Mouse (Mus musculus): ENCODE data around the gene Lmx1a. TPM values are rescaled to one million over a fixed set of nuclear protein-coding genes. Genes with fewer than 3 reads are reported as not detected.

Gene Lmx1a
- polyA plus RNA-seq, 1 experiment from 2014 or later = 0.05 TPM

DNA sequence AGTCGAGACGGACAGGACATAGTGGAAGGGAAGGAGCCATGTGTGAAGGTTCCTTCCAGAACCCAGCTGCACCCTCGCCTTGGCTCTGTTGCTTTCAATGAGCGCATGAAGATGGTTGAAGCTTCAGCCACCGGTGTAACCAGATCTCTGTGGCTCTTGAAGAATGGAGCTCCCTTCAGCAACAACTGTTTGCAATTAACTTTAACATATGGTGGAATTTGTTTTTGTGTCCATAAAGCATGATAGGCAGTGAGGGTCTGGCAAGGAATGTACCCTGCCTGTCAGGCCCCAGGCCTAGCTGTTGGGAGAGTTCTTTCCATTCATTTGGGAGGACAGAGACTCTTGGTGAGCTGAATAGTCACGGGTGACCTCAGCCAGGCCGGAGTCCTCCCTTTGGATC, 81.4 kb downstream of the Lmx1a start:
- Histone ChIP-seq H3K27ac (ENCODE audit: low read length) (no peak overlapping the region), H3K27me3 (ENCODE audit: insufficient read depth, low read length) (no peaks in the 10 kb centered on the region), H3K9me3 (ENCODE audit: low read length) (no peaks in the 10 kb centered on the region), H3K4me2 (replicated peaks; ENCODE audit: low read depth, low read length) (no peak overlapping the region), H3K4me1 (ENCODE audit: insufficient read depth, low read length) (no peaks in the 10 kb centered on the region), H3K4me3 (ENCODE audit: low read length) (no peak overlapping the region), H3K9ac (replicated peaks; ENCODE audit: low read length) (no peak overlapping the region), H3K36me3 (ENCODE audit: insufficient read depth, low read length) (no peaks in the 10 kb centered on the region)
- 83% methylated on average over 7 of the region's 7 CpGs for WGBS
- no peak for ATAC-seq (ENCODE audit: low FRiP score, low TSS enrichment)

DNA sequence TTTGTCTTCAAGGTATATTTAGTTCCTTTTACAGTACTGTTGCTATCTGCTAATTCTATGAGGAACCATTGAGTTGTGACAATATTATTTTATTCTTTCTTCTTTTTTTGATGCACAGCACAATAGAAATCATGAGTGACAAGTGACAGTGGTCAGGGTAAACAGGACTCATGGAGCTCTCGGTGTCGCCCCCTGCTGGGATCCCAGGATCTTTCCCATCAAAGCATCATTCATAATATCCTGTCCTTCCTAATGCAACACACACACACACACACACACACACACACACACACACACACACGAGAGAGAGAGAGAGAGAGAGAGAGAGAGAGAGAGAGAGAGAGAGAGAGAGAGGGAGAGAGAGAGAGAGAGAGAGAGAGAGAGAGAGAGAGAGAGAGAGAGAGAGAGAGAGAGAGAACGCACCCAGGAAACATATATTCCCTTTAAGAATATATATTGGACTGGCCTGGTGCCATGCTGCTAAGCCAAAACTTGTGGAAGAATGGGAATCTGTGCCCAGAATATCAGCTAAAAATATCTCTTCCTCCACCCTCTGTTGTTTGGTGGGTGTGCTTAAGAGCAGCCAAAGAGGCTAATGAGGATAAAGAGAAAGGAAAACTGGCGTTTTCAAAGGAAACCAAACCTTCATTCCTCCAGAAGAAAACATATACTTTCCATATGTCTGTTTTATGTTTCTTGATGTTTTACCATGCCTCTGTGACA, 90.9 kb downstream of the Lmx1a start:
- H3K9ac ChIP-seq (replicated peaks; ENCODE audit: low read length) = no peak overlapping the region
- H3K36me3 ChIP-seq (ENCODE audit: insufficient read depth, low read length) = no peaks in the 10 kb centered on the region
- H3K9me3 ChIP-seq (ENCODE audit: low read length) = no peaks in the 10 kb centered on the region
- H3K27ac ChIP-seq (ENCODE audit: low read length) = no peak overlapping the region
- H3K4me1 ChIP-seq (ENCODE audit: insufficient read depth, low read length) = no peaks in the 10 kb centered on the region
- WGBS = 71% methylated on average over 4 of the region's 5 CpGs
- no peaks in the 10 kb centered on the region for H3K27me3 ChIP-seq (ENCODE audit: insufficient read depth, low read length)
- no peak overlapping the region for H3K4me2 ChIP-seq (replicated peaks; ENCODE audit: low read depth, low read length)
- no peak for ATAC-seq (ENCODE audit: low FRiP score, low TSS enrichment)
- no peak overlapping the region for H3K4me3 ChIP-seq (ENCODE audit: low read length)

DNA sequence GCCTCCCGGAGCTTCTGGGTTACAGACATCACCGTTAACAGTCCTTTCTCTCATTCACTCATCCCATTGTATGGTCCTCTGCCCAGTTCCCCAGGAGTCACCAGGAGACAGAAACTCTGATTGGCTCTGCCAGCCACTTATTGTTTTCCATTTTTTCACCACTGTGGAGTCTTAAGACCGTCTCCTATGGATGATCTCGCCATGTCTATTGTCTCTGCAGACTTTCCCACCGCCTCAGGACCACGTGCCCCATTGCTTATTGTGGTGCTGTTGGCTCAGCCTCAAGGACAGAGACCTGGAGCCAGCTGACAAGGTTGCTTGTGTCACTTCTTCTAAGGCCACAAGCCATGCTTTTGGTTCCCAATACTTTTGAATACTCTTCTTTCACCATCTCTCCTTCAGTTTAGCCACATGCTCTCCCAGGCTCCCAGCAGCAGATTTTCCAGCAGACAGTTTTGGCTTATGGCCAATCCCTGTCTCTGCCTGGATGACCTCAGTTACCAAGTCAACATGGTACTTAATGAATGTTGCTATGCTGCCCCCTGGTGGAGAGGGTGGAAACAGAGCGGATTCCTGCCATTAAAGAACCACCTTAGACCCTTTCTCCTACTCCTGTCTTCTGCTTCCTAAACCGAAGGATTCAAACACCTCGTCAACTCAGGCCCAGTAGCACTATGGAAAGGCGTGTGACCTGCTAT, 92.9 kb downstream of the Lmx1a start:
- Histone ChIP-seq H3K4me1 (ENCODE audit: insufficient read depth, low read length) (no peaks in the 10 kb centered on the region), H3K4me3 (ENCODE audit: low read length) (no peak overlapping the region), H3K4me2 (replicated peaks; ENCODE audit: low read depth, low read length) (no peak overlapping the region), H3K9me3 (ENCODE audit: low read length) (no peaks in the 10 kb centered on the region), H3K27me3 (ENCODE audit: insufficient read depth, low read length) (peaks cover 3% of the 10 kb centered on the region; the same call in 1 of the 2 replicates), H3K9ac (replicated peaks; ENCODE audit: low read length) (no peak overlapping the region), H3K36me3 (ENCODE audit: insufficient read depth, low read length) (no peaks in the 10 kb centered on the region), H3K27ac (ENCODE audit: low read length) (no peak overlapping the region)
- ATAC-seq (ENCODE audit: low FRiP score, low TSS enrichment) = peak; percentile 69; the same call in 1 of the 2 replicates
- WGBS = 59% methylated on average over 10 of the region's 10 CpGs

DNA sequence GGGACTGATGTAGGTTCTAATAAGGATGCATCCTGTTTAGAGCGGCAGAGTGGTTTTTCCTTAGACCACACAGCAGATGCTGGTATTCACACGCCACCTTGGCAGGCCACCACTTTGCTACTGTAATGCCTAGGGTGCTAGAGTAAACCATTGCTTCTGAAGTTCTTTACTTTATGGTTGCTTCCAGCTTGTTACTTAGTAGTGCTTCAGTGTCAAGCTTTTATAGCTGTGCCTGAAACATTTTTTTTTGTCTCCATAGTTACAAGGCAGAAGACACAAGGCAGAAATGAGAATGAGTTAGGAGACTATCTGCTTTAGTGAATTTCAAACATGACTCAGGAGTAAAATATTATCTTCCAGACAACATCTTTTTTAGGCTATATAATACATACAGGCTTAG, 95.0 kb downstream of the Lmx1a start:
- Histone ChIP-seq H3K9ac (replicated peaks; ENCODE audit: low read length) (no peak overlapping the region), H3K4me1 (ENCODE audit: insufficient read depth, low read length) (no peaks in the 10 kb centered on the region), H3K9me3 (ENCODE audit: low read length) (no peaks in the 10 kb centered on the region), H3K4me2 (replicated peaks; ENCODE audit: low read depth, low read length) (no peak overlapping the region), H3K4me3 (ENCODE audit: low read length) (no peak overlapping the region), H3K36me3 (ENCODE audit: insufficient read depth, low read length) (no peaks in the 10 kb centered on the region), H3K27me3 (ENCODE audit: insufficient read depth, low read length) (peaks cover 3% of the 10 kb centered on the region; the same call in 1 of the 2 replicates), H3K27ac (ENCODE audit: low read length) (no peak overlapping the region)
- no peak for ATAC-seq (ENCODE audit: low FRiP score, low TSS enrichment)
- WGBS = 75% methylated on average over 2 of the region's 2 CpGs

DNA sequence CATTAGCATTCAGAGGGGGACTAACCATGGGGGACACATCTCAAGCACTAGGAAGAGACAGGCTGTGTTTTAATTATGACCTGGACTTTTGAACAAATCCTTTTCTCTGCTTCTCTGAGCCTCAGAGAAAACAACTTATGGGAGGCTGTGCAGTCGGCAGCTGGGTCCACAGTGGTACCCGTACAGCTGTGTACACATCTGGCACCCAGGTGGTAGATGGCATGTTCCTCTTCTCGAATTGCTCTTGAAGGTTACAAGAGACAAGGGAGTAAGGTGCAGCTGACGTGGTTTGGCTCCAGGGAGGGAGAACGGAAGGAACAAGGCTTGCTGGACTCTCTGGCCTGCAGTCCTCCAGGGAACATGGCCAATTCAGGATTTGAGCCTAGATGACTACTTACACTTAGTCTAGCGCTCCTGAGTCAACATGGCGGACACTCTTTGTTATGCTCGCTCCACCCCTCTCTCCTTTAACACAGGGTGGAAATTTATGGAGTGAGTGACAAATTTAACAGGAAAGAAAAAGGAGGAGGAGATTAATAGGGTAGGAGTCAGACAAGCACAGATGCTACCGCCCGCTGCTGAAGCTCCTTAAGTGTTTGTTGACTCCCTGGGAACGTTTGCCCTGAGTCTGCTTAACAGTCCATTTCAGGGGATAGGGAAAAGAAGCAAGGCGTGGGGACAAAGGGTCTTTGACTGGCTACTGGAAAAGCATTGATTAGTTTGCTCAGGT, 99.8 kb downstream of the Lmx1a start:
- Histone ChIP-seq H3K4me2 (replicated peaks; ENCODE audit: low read depth, low read length) (peak overlapping the region; percentile 16; the same call in 1 of the 2 replicates), H3K9me3 (ENCODE audit: low read length) (no peaks in the 10 kb centered on the region), H3K9ac (replicated peaks; ENCODE audit: low read length) (no peak overlapping the region), H3K27ac (ENCODE audit: low read length) (no peak overlapping the region), H3K36me3 (ENCODE audit: insufficient read depth, low read length) (no peaks in the 10 kb centered on the region), H3K27me3 (ENCODE audit: insufficient read depth, low read length) (peaks cover 9% of the 10 kb centered on the region; the same call in 1 of the 2 replicates), H3K4me3 (ENCODE audit: low read length) (no peak overlapping the region), H3K4me1 (ENCODE audit: insufficient read depth, low read length) (0 out of 2 replicates have a peak, but pooled peaks cover 3% of the 10 kb centered on the region)
- ATAC-seq (ENCODE audit: low FRiP score, low TSS enrichment) = no peak; the same call in 1 of the 2 replicates
- WGBS = 25% methylated on average over 12 of the region's 12 CpGs

DNA sequence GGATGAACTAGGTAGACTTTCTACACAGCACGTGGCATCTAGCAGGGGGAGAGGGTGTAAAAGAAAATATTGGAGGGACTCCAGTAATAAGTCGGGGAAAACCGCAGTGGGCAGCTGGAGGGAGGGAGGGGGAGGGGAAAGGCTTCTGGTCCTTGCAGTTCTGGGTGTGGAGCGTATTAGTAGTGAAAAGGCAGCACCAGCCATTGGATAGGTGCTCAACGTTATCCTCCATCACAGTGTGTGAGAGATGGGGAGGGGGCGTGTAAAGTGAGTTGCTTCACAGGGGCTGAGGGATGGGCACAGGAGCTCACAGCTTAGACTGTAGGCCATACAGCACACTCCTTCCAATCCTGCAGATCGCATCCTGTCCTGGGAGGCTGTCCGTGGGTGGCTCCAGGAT, 100.4 kb downstream of the Lmx1a start:
- H3K9me3 ChIP-seq (ENCODE audit: low read length) = no peaks in the 10 kb centered on the region
- H3K27ac ChIP-seq (ENCODE audit: low read length) = no peak overlapping the region
- H3K27me3 ChIP-seq (ENCODE audit: insufficient read depth, low read length) = peaks cover 9% of the 10 kb centered on the region; the same call in 1 of the 2 replicates
- WGBS = 66% methylated on average over 8 of the region's 8 CpGs
- H3K4me3 ChIP-seq (ENCODE audit: low read length) = no peak overlapping the region
- 0 out of 2 replicates have a peak, but pooled peaks cover 3% of the 10 kb centered on the region for H3K4me1 ChIP-seq (ENCODE audit: insufficient read depth, low read length)
- no peak; the same call in 1 of the 2 replicates for ATAC-seq (ENCODE audit: low FRiP score, low TSS enrichment)
- H3K9ac ChIP-seq (replicated peaks; ENCODE audit: low read length) = no peak overlapping the region
- no peaks in the 10 kb centered on the region for H3K36me3 ChIP-seq (ENCODE audit: insufficient read depth, low read length)
- H3K4me2 ChIP-seq (replicated peaks; ENCODE audit: low read depth, low read length) = 0 out of 2 replicates have a peak overlapping the region, but pooled peaks have one; percentile 16

DNA sequence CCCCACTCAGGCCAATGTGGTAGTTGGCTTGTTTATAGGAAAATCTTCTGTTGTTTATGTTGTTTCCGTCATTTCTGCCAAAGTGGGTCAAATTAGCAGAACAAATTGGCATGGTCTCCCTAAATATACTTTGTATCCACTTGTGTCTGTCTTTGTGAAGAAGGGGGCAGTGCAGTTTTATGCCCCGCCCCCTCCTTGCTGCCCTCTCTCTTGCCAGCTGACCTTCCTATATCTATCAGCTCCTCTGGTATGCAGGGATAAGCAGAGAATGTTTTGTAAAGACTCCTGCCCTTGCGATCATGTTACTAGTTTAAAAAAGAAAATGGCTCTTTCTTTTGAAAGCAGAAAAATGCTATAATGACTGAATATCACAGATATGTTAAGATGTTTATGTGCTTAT, 101.7 kb downstream of the Lmx1a start:
- Histone ChIP-seq H3K36me3 (ENCODE audit: insufficient read depth, low read length) (no peaks in the 10 kb centered on the region), H3K4me2 (replicated peaks; ENCODE audit: low read depth, low read length) (no peak overlapping the region), H3K4me3 (ENCODE audit: low read length) (no peak overlapping the region), H3K9me3 (ENCODE audit: low read length) (no peaks in the 10 kb centered on the region), H3K4me1 (ENCODE audit: insufficient read depth, low read length) (0 out of 2 replicates have a peak, but pooled peaks cover 3% of the 10 kb centered on the region), H3K27ac (ENCODE audit: low read length) (no peak overlapping the region), H3K27me3 (ENCODE audit: insufficient read depth, low read length) (peaks cover 9% of the 10 kb centered on the region; the same call in 1 of the 2 replicates), H3K9ac (replicated peaks; ENCODE audit: low read length) (no peak overlapping the region)
- ATAC-seq (ENCODE audit: low FRiP score, low TSS enrichment) = no peak
- WGBS = 79% methylated on average over 3 of the region's 3 CpGs

DNA sequence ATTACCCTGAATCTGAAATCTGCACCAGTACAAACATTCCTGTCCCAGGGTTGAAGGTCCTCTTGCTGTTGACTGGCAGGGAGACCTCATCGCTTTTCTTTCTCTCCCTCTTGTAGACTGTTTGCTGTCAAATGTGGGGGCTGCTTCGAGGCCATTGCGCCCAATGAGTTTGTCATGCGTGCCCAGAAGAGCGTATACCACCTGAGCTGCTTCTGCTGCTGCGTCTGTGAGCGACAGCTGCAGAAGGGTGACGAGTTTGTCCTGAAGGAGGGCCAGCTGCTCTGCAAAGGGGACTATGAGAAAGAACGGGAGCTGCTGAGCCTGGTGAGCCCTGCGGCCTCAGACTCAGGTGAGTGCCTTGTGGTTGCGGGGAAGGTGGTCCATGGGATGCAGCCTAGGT, 102.2 kb downstream of the Lmx1a start:
- 65% methylated on average over 11 of the region's 11 CpGs for WGBS
- Histone ChIP-seq H3K36me3 (ENCODE audit: insufficient read depth, low read length) (no peaks in the 10 kb centered on the region), H3K4me1 (ENCODE audit: insufficient read depth, low read length) (0 out of 2 replicates have a peak, but pooled peaks cover 3% of the 10 kb centered on the region), H3K27me3 (ENCODE audit: insufficient read depth, low read length) (peaks cover 7% of the 10 kb centered on the region; the same call in 1 of the 2 replicates), H3K4me3 (ENCODE audit: low read length) (no peak overlapping the region), H3K9ac (replicated peaks; ENCODE audit: low read length) (no peak overlapping the region), H3K27ac (ENCODE audit: low read length) (no peak overlapping the region), H3K4me2 (replicated peaks; ENCODE audit: low read depth, low read length) (no peak overlapping the region), H3K9me3 (ENCODE audit: low read length) (no peaks in the 10 kb centered on the region)
- no peak for ATAC-seq (ENCODE audit: low FRiP score, low TSS enrichment)

DNA sequence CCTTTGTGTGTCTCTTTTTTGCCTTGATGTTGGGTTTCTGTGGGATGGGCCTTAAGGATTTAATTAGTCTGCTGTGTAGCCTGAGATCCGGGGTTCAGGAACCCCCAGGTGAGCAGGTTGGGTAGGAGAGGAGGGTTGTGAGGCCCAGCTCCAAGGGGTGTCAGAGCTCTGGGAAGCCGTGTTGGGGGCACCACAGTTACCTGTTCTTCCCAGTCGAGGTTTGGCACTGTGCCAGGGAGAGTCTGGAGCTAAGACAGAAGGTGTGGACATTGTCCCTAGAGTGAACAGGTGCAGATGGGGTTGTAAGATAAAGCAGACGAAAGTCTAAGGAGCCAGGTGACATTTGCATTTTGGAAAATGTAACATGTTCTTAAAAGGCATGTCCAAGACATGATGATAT, 112.9 kb downstream of the Lmx1a start:
- Histone ChIP-seq H3K36me3 (ENCODE audit: insufficient read depth, low read length) (no peaks in the 10 kb centered on the region), H3K9ac (replicated peaks; ENCODE audit: low read length) (no peak overlapping the region), H3K4me3 (ENCODE audit: low read length) (no peak overlapping the region), H3K4me1 (ENCODE audit: insufficient read depth, low read length) (0 out of 2 replicates have a peak, but pooled peaks cover 3% of the 10 kb centered on the region), H3K27me3 (ENCODE audit: insufficient read depth, low read length) (peaks cover 57% of the 10 kb centered on the region), H3K27ac (ENCODE audit: low read length) (no peak overlapping the region), H3K9me3 (ENCODE audit: low read length) (no peaks in the 10 kb centered on the region), H3K4me2 (replicated peaks; ENCODE audit: low read depth, low read length) (no peak overlapping the region)
- no peak for ATAC-seq (ENCODE audit: low FRiP score, low TSS enrichment)
- 43% methylated on average over 4 of the region's 4 CpGs for WGBS
